Mouse (Mus musculus) gastrocnemius, postnatal 36 days (tissue): ENCODE measurements at regions not wholly inside any gene's neighbourhood (a gene's known extent, or its start where the extent isn't known, plus 50 kb on each side); places are given as distances from the start of the nearest gene placed in this dataset.

Experiments used
- DNase-seq, 2 experiments: peaks; one replicate each; pipeline ENCODE4 v3.0.0; 2022
- intact Hi-C: fragments of 180-260 bp; cut with DNase I; formaldehyde crosslinking; loops from one replicate; pipeline ENCODE4 v1.15.1; 2025

- DNase-seq: no peak
- intact Hi-C loops: no loop called here
Measured at GRCm38 (mm10) chr5:18414892-18415291, 54.7 kb upstream of the Gnai1 start.
